ENCODE assay signal across 8 mouse cellular contexts in genomic region chr14:19750411-19751024, GRCm38 (mm10). TPM values are rescaled to one million over a fixed set of nuclear protein-coding genes. Genes with fewer than 3 reads are reported as not detected.
DNase-seq lines count a peak whose midpoint lies in the region; ATAC-seq and TF ChIP-seq lines count a peak whose summit lies in the region.

No protein-coding gene starts in this region.

- peak overlapping the region; percentile 95 for H3K4me3 ChIP-seq in E14TG2a.4 (replicated peaks; ENCODE audit: low read length)
- H3K4me3 ChIP-seq in bone marrow, adult 2 months (replicated peaks; ENCODE audit: control insufficient read depth, low read depth, low read length): peak overlapping the region; percentile 17
- H3K4me3 ChIP-seq in kidney, postnatal 0 days (replicated peaks; ENCODE audit: low read depth, low read length): peak overlapping the region; percentile 65
- peak overlapping the region; percentile 59 for H3K4me3 ChIP-seq in midbrain, embryonic 15.5 days

- H3K4me2 ChIP-seq in kidney, postnatal 0 days (ENCODE audit: low read length): peak overlapping the region; percentile 90
- peak overlapping the region; percentile 98 for H3K4me2 ChIP-seq in midbrain, embryonic 15.5 days

- peak; percentile 29 for ATAC-seq in kidney, postnatal 0 days (replicated peaks; ENCODE audit: low FRiP score, low read depth)
- 0 out of 2 replicates have a peak, but pooled peaks have one; percentile 5 for ATAC-seq in midbrain, embryonic 15.5 days (replicated peaks)
- no peak; the same call in 1 of the 2 replicates for ATAC-seq in megakaryocyte progenitor cell, adult 5-6 weeks (replicated peaks; ENCODE audit: poor library complexity)

- H3K27me3 ChIP-seq in E14TG2a.4 (ENCODE audit: insufficient read depth, low read length): no peaks in the 10 kb centered on the region
- H3K27me3 ChIP-seq in kidney, postnatal 0 days (ENCODE audit: insufficient read depth, low read length): no peaks in the 10 kb centered on the region
- H3K27me3 ChIP-seq in midbrain, embryonic 15.5 days (replicated peaks): peaks cover 34% of the 10 kb centered on the region

- no peak for TF ChIP-seq CTCF in E14TG2a.4 (conservative IDR thresholded peaks at IDR 0.05; ENCODE audit: low read length)
- no peak for TF ChIP-seq CTCF in bone marrow, adult 2 months (IDR thresholded peaks at IDR 0.05; ENCODE audit: control insufficient read depth, insufficient read depth, low read length)
- no peak for TF ChIP-seq CTCF in kidney, postnatal 0 days (IDR thresholded peaks at IDR 0.05; ENCODE audit: low read depth)

- DNase-seq in gastrocnemius, postnatal 25 days: peak; percentile 45
- DNase-seq in kidney, postnatal 0 days (ENCODE audit: low spot score): peak; percentile 67
- DNase-seq in left cerebral cortex, postnatal 14 days (ENCODE audit: low spot score in 2 of 2): no peak
- DNase-seq in adipocyte (ENCODE audit: low spot score): no peak

- H3K36me3 ChIP-seq in E14TG2a.4 (ENCODE audit: insufficient read depth, low read length): peaks cover 33% of the 10 kb centered on the region
- H3K36me3 ChIP-seq in kidney, postnatal 0 days (ENCODE audit: insufficient read depth, low read length): no peaks in the 10 kb centered on the region
- no peaks in the 10 kb centered on the region for H3K36me3 ChIP-seq in midbrain, embryonic 15.5 days (replicated peaks)

- no peaks in the 10 kb centered on the region for H3K9me3 ChIP-seq in E14TG2a.4 (ENCODE audit: low read length)
- H3K9me3 ChIP-seq in kidney, postnatal 0 days (replicated peaks; ENCODE audit: low read length): no peaks in the 10 kb centered on the region
- no peaks in the 10 kb centered on the region for H3K9me3 ChIP-seq in midbrain, embryonic 15.5 days

- no peak overlapping the region for H3K27ac ChIP-seq in bone marrow, adult 2 months (ENCODE audit: control insufficient read depth, insufficient read depth, low read depth, low read length, poor library complexity)
- peak overlapping the region; percentile 85 for H3K27ac ChIP-seq in kidney, postnatal 0 days
- H3K27ac ChIP-seq in midbrain, embryonic 15.5 days: no peak overlapping the region

- H3K4me1 ChIP-seq in E14TG2a.4 (replicated peaks; ENCODE audit: low read depth, low read length): peaks cover 72% of the 10 kb centered on the region
- no peaks in the 10 kb centered on the region; the same call in none of the 2 replicates for H3K4me1 ChIP-seq in bone marrow, adult 2 months (ENCODE audit: control insufficient read depth, insufficient read depth, low read length)
- H3K4me1 ChIP-seq in kidney, postnatal 0 days (replicated peaks; ENCODE audit: insufficient read depth, low read length): peaks cover 27% of the 10 kb centered on the region
- H3K4me1 ChIP-seq in midbrain, embryonic 15.5 days: peaks cover 22% of the 10 kb centered on the region

- WGBS in bone marrow, adult 2 months: 20% methylated on average over 26 of the region's 26 CpGs
- WGBS in kidney, postnatal 0 days: 3% methylated on average over 26 of the region's 26 CpGs
- under 1% methylated on average over 26 of the region's 26 CpGs for WGBS in midbrain, embryonic 15.5 days

- no peak for TF ChIP-seq POLR2A in bone marrow, adult 2 months (IDR thresholded peaks at IDR 0.05; ENCODE audit: borderline replicate concordance, control insufficient read depth, low read depth, low read length)

- H3K9ac ChIP-seq in kidney, postnatal 0 days (ENCODE audit: low read depth, low read length): peak overlapping the region; percentile 54; the same call in 1 of the 2 replicates
- no peak overlapping the region for H3K9ac ChIP-seq in midbrain, embryonic 15.5 days

- intact Hi-C loops in left cerebral cortex, postnatal 14 days (cut with DNase I): loop anchor here (5.0 kb wide), 1 partner anchor 62 kb away; no protein-coding TSS in a partner anchor

RNA-seq across cellular contexts. Expression of gene Nid2, which starts 0.5 kb away (rescaled TPM):
- polyA plus RNA-seq in bone marrow, adult 2 months (2011; ENCODE audit: insufficient read depth, insufficient read length, low replicate concordance, missing spikeins): 1.3 and 3.2 TPM in 2 replicates
- 10 to 100 TPM; 13.5 to 14.9 TPM for total RNA-seq in gastrocnemius, postnatal 25 days (2021)
- 65.3 and 71.0 TPM in 2 replicates for polyA plus RNA-seq in kidney, postnatal 0 days (2015; fragmentation: Nextera tagmentation; extraction: Ambion mirVana)
- 41.0 and 44.4 TPM in 2 replicates for polyA plus RNA-seq in midbrain, embryonic 15.5 days (2015; fragmentation: Nextera tagmentation; extraction: Ambion mirVana)
- 10 to 100 TPM; 11.0 to 12.7 TPM for total RNA-seq in left cerebral cortex, postnatal 14 days (2021)
- 0.78 and 0.84 TPM in 2 replicates for total RNA-seq in megakaryocyte progenitor cell, adult 5-6 weeks (2015)
- 0.30 and 1.7 TPM in 2 replicates for total RNA-seq in megakaryocyte progenitor cell, adult 5-6 weeks (2017)

Comparison
In these comparisons a context has a peak if more than half of its experiments do, and no peak if none do; other contexts are left out.
1. H3K4me3 ChIP-seq: peak in every context shown above with its lines; median percentile 95 in E14TG2a.4; 65 in kidney, postnatal 0 days; 59 in midbrain, embryonic 15.5 days; 17 in bone marrow, adult 2 months.
2. DNase-seq: peak in gastrocnemius, postnatal 25 days (single experiment) and kidney, postnatal 0 days (single experiment); none in left cerebral cortex, postnatal 14 days (0 of 2) and adipocyte (single experiment).
3. RNA of gene Nid2, which starts 0.5 kb away (total RNA-seq): 13.5 to 14.9 TPM in gastrocnemius, postnatal 25 days and 11.0 to 12.7 TPM in left cerebral cortex, postnatal 14 days; 0.30 to 1.7 TPM in megakaryocyte progenitor cell, adult 5-6 weeks; every median in the first group is over 4 times any median in the second.